Mouse (Mus musculus) gastrocnemius, adult 8-10 months (tissue): ENCODE measurements at regions not wholly inside any gene's neighbourhood (a gene's known extent, or its start where the extent isn't known, plus 50 kb on each side); places are given as distances from the start of the nearest gene placed in this dataset.

Experiments used
- DNase-seq, 2 experiments: peaks; one replicate each; pipeline ENCODE4 v3.0.0; 2022; ENCODE audit warnings: low spot score in 2 of 2

- peak in 1 of 2 experiments; percentile 9 for DNase-seq
Measured at GRCm38 (mm10) chr9:31971801-31972628, 58.8 kb upstream of the Barx2 start.

GRCm38 (mm10) chr9:31972629-31972993 lies 59.3 kb upstream of the Barx2 start:
- no peak for DNase-seq

GRCm38 (mm10) chr9:31976191-31976590 lies 62.9 kb upstream of the Barx2 start:
- no peak for DNase-seq

GRCm38 (mm10) chr9:31978071-31978470 lies 64.8 kb upstream of the Barx2 start:
- no peak for DNase-seq

GRCm38 (mm10) chr9:31979211-31979610 lies 65.9 kb upstream of the Barx2 start:
- DNase-seq: no peak

- no peak for DNase-seq
Measured at GRCm38 (mm10) chr9:31980459-31980858, 67.2 kb upstream of the Barx2 start.

GRCm38 (mm10) chr9:31983759-31984586 lies 70.7 kb upstream of the Barx2 start:
- no peak for DNase-seq

GRCm38 (mm10) chr9:31988826-31989225 lies 75.6 kb upstream of the Barx2 start:
- DNase-seq: no peak

GRCm38 (mm10) chr9:31989581-31990360 lies 76.5 kb upstream of the Barx2 start:
- DNase-seq: no peak

- DNase-seq: no peak
Measured at GRCm38 (mm10) chr9:31990456-31990855, 77.2 kb upstream of the Barx2 start.

GRCm38 (mm10) chr9:31993631-31994601 lies 80.7 kb upstream of the Barx2 start:
- DNase-seq: no peak

- DNase-seq: no peak
Measured at GRCm38 (mm10) chr9:31995101-31995500, 81.8 kb upstream of the Barx2 start.

- no peak for DNase-seq
Measured at GRCm38 (mm10) chr9:31995700-31996099, 82.4 kb upstream of the Barx2 start.

GRCm38 (mm10) chr9:31996466-31997177 lies 83.4 kb upstream of the Barx2 start:
- no peak for DNase-seq

GRCm38 (mm10) chr9:31997178-31998097 lies 84.2 kb upstream of the Barx2 start:
- DNase-seq: no peak

- DNase-seq: no peak
Measured at GRCm38 (mm10) chr9:31998488-31999280, 85.4 kb upstream of the Barx2 start.

- peak in 1 of 2 experiments; percentile 24 for DNase-seq
Measured at GRCm38 (mm10) chr9:31999760-32000159, 86.5 kb upstream of the Barx2 start.

GRCm38 (mm10) chr9:32002924-32003323 lies 89.7 kb upstream of the Barx2 start:
- DNase-seq: no peak
